Mouse (Mus musculus) hematopoietic stem cell, adult 5-6 weeks (primary cell): ENCODE results near the gene Msx2. TPM values are rescaled to one million over a fixed set of nuclear protein-coding genes. Genes with fewer than 3 reads are reported as not detected.
A peak's percentile ranks its signal among the peaks of the same experiment; 100 is the strongest.

Source experiments
- ATAC-seq, 2 experiments: fragments of 125-278 bp in 1 of 2; replicated peaks in 1 of 2; 2 replicates each; pipeline ENCODE4 v1.8.0; 2016 to 2017; ENCODE audit warnings: inconsistent platforms in 2 of 2, mild to moderate bottlenecking in 2 of 2, moderate number of reproducible peaks in 2 of 2, low read depth in 1 of 2, moderate TSS enrichment in 1 of 2; ENCODE audit not compliant: low FRiP score in 2 of 2, poor library complexity in 2 of 2, severe bottlenecking in 2 of 2, insufficient read depth in 1 of 2, low TSS enrichment in 1 of 2
- total RNA-seq: library from RNA; stranded (forward); fragments of 172-1452, 232-1000 nt; gene quantifications from 2 replicates; pipeline ENCODE4 v1.2.3, GENCODE M21; 2017

Msx2 gene
- total RNA-seq, 1 experiment from 2014 or later, result not detected

DNA sequence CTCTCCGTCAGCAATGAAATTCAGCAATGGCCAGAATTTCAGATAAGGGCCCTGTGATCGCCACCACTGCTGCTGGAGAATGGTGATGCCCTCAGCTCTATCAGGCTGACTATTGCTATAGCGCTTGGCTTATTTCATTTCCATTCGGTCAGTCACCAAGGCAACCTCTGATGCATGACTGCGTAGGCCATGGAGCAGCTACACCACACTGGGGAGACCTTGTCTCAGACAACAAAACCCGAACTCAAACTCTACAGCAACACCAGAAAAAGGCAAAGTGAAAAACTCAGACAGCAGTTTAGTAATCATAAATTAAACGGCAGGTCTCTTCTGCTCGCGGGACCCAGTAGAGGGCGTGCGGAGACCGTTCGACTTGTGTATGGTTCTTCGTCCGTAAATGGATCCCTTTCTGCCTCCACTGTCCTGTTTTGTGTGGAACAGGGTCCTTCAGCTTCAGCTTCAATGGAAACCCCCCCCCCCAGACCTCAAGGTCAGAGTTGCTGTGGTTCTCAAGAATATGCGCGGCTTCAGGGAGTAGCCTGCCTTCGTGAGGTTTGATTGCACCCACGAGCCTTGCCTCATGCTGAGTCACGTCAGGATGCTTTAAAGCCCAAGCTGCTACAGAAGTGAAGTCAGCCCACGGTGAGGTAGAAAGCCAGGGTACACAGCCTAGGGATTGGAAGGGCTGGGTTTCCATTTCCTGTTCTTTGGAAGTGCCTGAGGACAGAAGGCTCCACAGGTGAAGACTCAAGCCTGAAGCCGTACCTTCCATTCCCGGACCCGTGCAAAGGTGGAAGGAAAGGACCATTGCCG is 30.5 kb downstream of the Msx2 start:
- peak; percentile 40 to 45; a peak in 1 of 4 replicates for ATAC-seq

DNA sequence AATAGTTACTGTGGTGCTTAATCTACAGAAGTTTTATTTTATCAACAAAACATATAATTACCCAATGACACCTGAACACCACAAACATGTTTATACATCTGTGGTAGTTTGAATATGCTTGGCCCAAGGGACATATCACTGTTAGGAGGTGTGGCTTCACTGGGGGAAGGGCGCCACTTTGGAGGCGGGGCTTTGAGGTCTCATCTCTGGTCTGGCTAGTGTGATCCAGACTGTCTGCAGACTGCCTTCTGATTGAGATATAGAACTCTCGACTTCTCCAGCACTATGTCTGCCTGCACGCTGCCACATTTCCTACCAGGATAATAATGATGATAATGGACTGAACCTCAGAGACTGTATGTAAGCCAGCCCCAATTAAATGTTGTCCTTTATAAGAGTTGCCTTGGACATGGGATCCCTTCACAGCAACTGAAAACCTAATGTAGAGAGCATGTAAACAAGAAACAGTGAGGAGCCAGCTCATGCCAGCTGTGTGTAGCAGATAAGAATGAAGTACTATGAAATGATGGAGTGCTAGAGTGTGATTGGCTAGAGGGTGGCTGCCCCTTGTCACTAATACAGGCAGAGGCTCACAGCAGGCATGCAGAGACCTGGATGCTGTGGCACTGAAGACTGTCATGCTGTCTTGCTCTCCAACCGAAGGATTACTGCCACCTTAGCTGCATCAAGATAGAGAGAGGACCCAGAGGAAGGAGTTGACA is 31.4 kb downstream of the Msx2 start:
- ATAC-seq, result no peak

DNA sequence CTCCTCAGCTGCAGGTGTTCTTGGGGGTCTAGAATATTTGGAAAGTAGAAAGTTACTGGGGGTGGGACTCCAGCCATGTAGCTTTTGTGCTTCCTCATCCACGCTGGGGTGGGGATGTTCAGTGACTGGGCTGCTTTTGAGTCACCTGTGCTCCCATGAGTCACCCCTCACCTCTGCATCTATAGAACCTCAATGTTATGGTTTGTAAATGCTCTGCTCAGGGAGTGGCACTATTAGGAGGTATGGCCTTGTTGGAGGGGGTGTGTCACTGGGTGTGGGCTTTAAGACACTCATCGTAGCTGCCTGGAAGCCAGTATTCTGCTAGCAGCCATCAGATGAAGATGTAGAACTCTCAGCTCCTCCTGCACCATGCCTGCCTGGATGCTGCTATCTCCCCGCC is 32.9 kb downstream of the Msx2 start:
- no peak for ATAC-seq

DNA sequence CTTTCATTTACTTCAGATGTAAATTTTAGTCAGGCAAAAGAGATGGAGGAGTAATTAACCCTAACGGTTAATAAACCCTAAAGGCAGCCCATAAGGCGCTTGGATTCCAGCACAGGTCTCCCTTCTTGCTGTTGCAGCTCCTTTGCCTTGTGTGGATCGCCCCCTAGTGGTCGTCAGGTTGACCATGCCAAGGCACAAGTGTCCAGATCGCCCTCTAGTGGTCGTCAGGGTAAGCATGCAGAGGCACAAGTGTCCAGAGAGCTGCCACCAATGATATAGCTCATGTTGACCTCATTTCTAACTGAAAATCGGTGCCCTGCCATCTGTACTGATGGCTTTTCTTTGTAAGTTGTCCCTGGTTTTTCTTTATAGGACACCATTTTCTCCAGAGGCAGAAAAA is 46.4 kb downstream of the Msx2 start:
- ATAC-seq, result peak; percentile 87 to 89

DNA sequence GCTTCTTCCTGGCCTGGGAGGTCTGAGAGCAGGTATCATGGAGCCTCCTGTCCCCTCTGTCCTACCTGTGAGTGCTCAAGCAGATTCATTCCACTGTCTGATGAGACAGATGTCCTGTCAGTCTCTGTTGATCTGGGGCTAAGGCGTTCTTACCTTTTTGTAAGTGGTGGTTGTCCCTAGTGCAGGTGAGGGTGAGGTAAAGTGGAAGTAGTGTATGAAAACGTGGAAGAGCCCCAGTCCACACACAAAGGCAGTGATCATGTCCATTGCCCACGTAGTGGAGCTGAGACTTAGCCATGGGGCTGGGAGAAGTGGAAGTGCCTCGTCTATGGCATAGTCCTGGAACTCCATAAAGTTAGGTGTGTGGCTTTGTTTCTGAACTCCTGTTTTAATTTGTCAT is 51.7 kb downstream of the Msx2 start:
- ATAC-seq, result no peak

DNA sequence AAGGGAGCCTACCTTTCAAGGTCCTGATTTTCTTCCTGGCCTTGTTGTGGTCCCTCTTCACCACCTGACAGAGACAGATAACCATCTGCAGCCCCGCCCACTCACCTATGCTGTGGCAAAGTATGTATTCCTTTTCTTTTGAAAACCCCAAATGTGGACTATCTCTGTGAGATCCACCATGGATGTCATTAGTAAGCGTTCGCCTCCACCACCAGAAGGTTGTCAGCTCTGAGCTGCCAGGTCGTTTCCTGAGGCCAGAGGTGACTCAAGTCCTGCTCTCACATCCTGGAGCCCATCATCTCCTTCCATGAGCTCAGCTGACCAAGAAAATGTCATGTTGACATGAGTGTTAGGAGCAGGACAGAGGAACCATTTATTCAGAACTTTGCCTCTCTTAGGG is 52.1 kb downstream of the Msx2 start:
- ATAC-seq, result no peak

DNA sequence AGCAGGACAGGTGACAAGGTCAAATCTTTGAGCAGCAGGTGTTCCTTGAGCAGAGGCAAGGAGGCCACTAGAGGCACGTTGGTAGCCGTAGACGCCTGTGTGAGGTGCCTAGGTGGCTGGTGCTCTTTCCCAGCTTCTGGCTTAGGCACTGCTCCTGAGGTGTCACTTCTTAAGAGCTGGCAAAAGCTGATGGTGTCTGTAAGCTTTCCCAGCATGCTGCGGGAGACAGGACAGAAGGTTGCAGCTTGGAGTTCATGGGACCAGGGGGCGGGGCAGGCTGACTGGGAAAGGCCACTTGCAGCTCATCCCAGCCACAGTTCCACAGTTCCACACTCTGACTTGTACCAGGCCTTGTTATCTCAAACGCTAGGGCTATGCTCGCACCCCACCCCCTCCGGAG is 53.2 kb downstream of the Msx2 start:
- ATAC-seq, result no peak

DNA sequence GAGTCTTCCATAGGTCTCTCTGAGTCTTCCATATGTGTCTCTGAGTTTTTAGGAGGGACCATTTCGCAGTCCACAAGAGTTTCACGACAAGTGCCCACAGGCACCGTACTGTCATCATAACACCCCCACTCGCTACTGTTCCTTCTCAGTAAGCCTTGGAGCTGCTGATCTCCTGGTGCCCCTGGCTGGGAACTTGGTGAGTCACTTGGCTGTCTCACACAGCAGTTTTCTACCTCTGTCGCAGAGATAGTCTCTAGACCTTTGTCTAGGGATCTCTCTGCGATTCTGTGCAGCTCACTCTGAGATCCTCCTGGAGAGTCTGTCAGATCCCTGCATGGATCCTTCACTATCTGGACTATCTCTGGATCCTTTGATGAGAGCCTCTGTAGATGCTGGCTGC is 55.2 kb downstream of the Msx2 start:
- no peak for ATAC-seq

Other genes with a start within 250 kb of the Msx2 start
- gene Ror2, start 186.9 kb downstream of the Msx2 start, total RNA-seq, result 0.25 and 0.35 TPM in 2 replicates
- gene Sptlc1, start 95.7 kb downstream of the Msx2 start, total RNA-seq, result 37.5 and 42.9 TPM in 2 replicates